Mouse (Mus musculus): Measurements from ENCODE around the gene Exosc10. TPM values are rescaled to one million over a fixed set of nuclear protein-coding genes. Genes with fewer than 3 reads are reported as not detected.
A peak's percentile ranks its signal among the peaks of the same experiment; 100 is the strongest.

Gene Exosc10
- polyA plus RNA-seq (2012; rRNA removed), result 70.2 and 74.5 TPM in 2 replicates
- 92.8 and 93.0 TPM in 2 replicates for polyA plus RNA-seq (2014; fragmentation: Nextera tagmentation; extraction: Ambion mirVana)

DNA sequence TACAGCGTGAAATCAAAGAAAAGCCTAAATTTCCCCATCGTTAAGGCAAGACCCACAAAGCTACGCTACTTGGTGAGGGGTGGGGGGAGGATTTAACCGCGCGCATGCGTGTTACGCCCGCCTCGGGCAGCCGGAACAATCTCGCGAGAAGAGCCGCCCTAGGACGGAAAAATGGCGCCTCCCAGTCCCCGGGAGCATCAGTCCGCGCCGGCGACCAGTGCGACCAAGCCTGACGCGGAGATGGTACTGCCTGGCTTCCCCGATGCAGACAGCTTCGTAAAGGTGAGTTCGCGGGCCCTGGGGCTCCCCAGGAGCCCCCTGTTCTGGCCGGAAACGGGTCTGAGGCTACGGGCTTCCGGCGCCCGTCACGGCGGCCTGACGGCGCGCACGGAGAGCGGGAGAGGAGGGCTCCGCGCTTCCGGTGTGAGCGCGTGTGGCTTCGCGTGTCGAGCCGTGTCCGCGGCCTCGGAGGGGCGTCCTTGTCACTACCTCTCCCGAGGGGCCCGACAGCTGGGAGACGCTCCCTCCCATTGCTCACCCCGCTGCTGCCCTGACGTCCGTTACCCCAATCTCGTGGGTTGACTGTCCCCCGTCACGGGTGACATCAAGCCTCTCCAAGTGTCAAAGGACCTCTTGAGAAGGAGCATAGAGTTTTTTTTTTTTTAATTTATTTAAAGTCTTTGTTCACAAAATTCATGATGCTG, at the start of gene Exosc10:
Gene Exosc10 (plus strand): TSS at position 133 of the 704 bp plus-strand sequence.
- peak within 1 kb of the TSS; percentile 70 for H3K4me3 ChIP-seq (replicated peaks; ENCODE audit: low read length)
- H3K27ac ChIP-seq (replicated peaks; ENCODE audit: low read depth, low read length), result peak within 1 kb of the TSS; percentile 94
- H3K9ac ChIP-seq (ENCODE audit: low read depth, low read length, severe bottlenecking), result peak within 1 kb of the TSS; percentile 89
- no peaks in the 10 kb centered on the region for H3K4me1 ChIP-seq (ENCODE audit: control insufficient read depth, insufficient read depth, low read length)
- TF ChIP-seq POLR2A (IDR thresholded peaks at IDR 0.05; ENCODE audit: borderline replicate concordance, extremely low read depth, insufficient read depth, insufficient read length), result peak; percentile 72; the same call in 1 of the 2 replicates
- no peaks in the 10 kb centered on the region for H3K9me3 ChIP-seq (ENCODE audit: control insufficient read depth, low read length)
- peak; percentile 96 for DNase-seq (ENCODE audit: low spot score)
- H3K4me2 ChIP-seq (replicated peaks; ENCODE audit: low read depth, low read length, severe bottlenecking), result peak within 1 kb of the TSS; percentile 70
- peak; percentile 94 for ATAC-seq (ENCODE audit: low FRiP score, low read depth)
- H3K27me3 ChIP-seq (ENCODE audit: control insufficient read depth, insufficient read depth, low read length), result no peaks in the 10 kb centered on the region
- H3K36me3 ChIP-seq (ENCODE audit: control insufficient read depth, insufficient read depth, low read length), result peaks cover 70% of the 10 kb centered on the region
- WGBS, result under 1% methylated on average over 52 of the region's 63 CpGs

DNA sequence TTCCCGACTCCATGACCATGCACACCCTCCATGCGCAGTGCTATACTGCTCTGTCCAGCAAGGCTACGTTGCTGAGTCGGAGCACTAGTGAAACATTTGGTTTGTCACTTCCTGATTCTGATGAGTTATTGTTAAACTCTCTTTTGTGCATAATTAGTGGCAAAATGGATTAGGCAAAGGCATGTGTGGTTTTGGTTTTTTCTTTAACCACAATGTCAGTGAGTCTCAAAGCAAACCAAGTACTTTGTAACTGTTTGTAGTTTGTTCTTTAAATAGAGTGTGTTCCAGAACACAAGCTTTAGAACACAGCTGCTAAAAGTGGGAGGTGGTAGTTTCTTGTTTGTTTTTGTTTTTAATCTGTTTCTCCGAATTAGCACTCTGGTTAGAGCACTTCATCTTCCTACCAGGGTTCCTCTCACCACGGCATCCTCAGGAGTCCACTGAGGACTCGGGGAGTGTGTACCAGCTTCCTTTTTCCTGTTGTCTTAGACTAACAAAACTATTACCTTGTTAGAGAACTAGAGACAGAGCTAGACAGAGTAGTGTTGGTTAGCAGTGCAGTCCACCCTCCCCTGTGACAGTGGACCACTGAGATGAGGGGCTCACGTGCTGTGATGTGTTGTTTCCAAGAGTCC, 48.7 kb upstream of the Exosc10 start:
- no peak for DNase-seq (ENCODE audit: low spot score)
- Histone ChIP-seq H3K27ac (replicated peaks; ENCODE audit: low read depth, low read length) (no peak overlapping the region), H3K27me3 (ENCODE audit: control insufficient read depth, insufficient read depth, low read length) (no peaks in the 10 kb centered on the region), H3K9me3 (ENCODE audit: control insufficient read depth, low read length) (no peaks in the 10 kb centered on the region), H3K4me1 (ENCODE audit: control insufficient read depth, insufficient read depth, low read length) (0 out of 2 replicates have a peak, but pooled peaks cover 4% of the 10 kb centered on the region), H3K9ac (ENCODE audit: low read depth, low read length, severe bottlenecking) (no peak overlapping the region), H3K36me3 (ENCODE audit: control insufficient read depth, insufficient read depth, low read length) (peaks cover 37% of the 10 kb centered on the region), H3K4me3 (replicated peaks; ENCODE audit: low read length) (no peak overlapping the region), H3K4me2 (replicated peaks; ENCODE audit: low read depth, low read length, severe bottlenecking) (no peak overlapping the region)
- ATAC-seq (ENCODE audit: low FRiP score, low read depth), result no peak
- no peak for TF ChIP-seq POLR2A (IDR thresholded peaks at IDR 0.05; ENCODE audit: borderline replicate concordance, extremely low read depth, insufficient read depth, insufficient read length)
- 82% methylated on average over 8 of the region's 8 CpGs for WGBS

DNA sequence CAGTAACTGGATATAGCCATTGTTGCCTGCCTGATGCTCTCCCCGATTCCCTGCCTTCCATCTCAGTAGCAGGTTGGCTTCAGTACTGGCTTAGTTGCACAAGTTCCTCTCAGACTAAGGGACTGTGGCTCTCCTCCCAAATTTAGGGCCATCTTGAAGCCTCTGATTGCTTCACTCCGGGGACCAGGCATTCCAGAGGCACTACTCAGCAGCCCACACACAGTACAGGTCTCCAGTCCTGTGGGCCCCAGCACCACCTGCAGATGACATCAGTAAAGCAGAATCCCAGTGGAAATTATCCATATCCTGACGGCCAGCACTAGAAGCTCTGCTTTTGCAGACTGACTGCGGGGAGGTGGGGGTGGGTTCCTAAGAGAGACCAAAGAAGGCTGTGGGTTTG, 47.5 kb upstream of the Exosc10 start:
- DNase-seq (ENCODE audit: low spot score), result peak; percentile 50
- 61% methylated on average over 4 of the region's 4 CpGs for WGBS
- 0 out of 2 replicates have a peak overlapping the region, but pooled peaks have one; percentile 43 for H3K27ac ChIP-seq (replicated peaks; ENCODE audit: low read depth, low read length)
- peak; percentile 78 for ATAC-seq (ENCODE audit: low FRiP score, low read depth)
- H3K9me3 ChIP-seq (ENCODE audit: control insufficient read depth, low read length), result no peaks in the 10 kb centered on the region
- H3K9ac ChIP-seq (ENCODE audit: low read depth, low read length, severe bottlenecking), result no peak overlapping the region
- no peak overlapping the region for H3K4me3 ChIP-seq (replicated peaks; ENCODE audit: low read length)
- no peaks in the 10 kb centered on the region for H3K27me3 ChIP-seq (ENCODE audit: control insufficient read depth, insufficient read depth, low read length)
- no peak overlapping the region for H3K4me2 ChIP-seq (replicated peaks; ENCODE audit: low read depth, low read length, severe bottlenecking)
- H3K36me3 ChIP-seq (ENCODE audit: control insufficient read depth, insufficient read depth, low read length), result peaks cover 48% of the 10 kb centered on the region
- TF ChIP-seq POLR2A (IDR thresholded peaks at IDR 0.05; ENCODE audit: borderline replicate concordance, extremely low read depth, insufficient read depth, insufficient read length), result no peak
- H3K4me1 ChIP-seq (ENCODE audit: control insufficient read depth, insufficient read depth, low read length), result 0 out of 2 replicates have a peak, but pooled peaks cover 4% of the 10 kb centered on the region

DNA sequence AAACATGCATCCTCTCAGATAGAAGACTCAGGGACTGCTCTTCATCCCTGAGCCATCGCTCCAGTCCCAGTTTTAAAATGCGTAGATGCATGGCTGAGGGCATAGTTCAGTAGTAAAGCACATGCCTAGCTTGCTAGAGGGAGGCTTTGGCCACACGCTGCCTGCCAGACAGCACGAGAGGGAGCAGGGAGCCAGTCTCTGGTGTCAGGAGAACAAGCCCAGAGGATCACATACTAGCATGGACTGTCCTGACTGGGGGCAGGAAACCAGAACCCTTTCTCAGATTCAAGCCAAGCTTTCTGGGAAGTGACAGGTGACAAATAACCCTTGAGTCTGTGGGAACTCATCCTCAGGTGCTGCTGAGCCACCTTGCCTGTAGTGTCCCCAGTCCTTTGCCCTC, 46.9 kb upstream of the Exosc10 start:
- Histone ChIP-seq H3K9ac (ENCODE audit: low read depth, low read length, severe bottlenecking) (no peak overlapping the region), H3K4me1 (ENCODE audit: control insufficient read depth, insufficient read depth, low read length) (0 out of 2 replicates have a peak, but pooled peaks cover 4% of the 10 kb centered on the region), H3K36me3 (ENCODE audit: control insufficient read depth, insufficient read depth, low read length) (peaks cover 51% of the 10 kb centered on the region), H3K9me3 (ENCODE audit: control insufficient read depth, low read length) (no peaks in the 10 kb centered on the region), H3K4me2 (replicated peaks; ENCODE audit: low read depth, low read length, severe bottlenecking) (no peak overlapping the region), H3K4me3 (replicated peaks; ENCODE audit: low read length) (no peak overlapping the region), H3K27me3 (ENCODE audit: control insufficient read depth, insufficient read depth, low read length) (no peaks in the 10 kb centered on the region), H3K27ac (replicated peaks; ENCODE audit: low read depth, low read length) (no peak overlapping the region)
- TF ChIP-seq POLR2A (IDR thresholded peaks at IDR 0.05; ENCODE audit: borderline replicate concordance, extremely low read depth, insufficient read depth, insufficient read length), result no peak
- 89% methylated on average over 4 of the region's 4 CpGs for WGBS
- ATAC-seq (ENCODE audit: low FRiP score, low read depth) (no peak), DNase-seq (ENCODE audit: low spot score) (no peak)

DNA sequence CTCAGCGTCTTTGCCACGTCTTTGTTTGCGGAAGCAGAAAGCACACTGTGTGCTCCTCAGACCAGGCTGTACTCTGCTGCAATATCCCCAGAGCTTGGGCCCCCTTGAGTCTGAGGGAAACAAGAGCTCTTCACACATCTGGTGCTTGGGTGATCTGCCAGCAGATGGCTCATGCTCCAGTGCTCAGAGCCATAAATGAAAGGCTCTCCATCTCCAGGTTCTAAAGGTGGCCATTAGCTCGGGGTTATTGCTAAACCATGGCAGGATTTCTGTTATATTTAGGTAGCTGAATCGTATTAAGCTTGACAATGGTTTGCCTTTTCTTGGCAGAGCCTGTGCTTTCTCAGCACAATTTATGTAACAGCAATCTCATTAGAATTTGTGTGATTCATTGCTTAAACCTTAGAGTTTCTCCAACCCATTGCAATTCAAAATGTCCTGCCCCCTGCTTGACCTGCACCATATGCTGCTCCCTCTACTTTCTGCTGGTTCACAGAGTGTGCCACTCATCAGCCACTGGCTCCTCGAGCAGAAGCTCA, 45.1 kb upstream of the Exosc10 start:
- ATAC-seq (ENCODE audit: low FRiP score, low read depth), result no peak
- H3K27ac ChIP-seq (replicated peaks; ENCODE audit: low read depth, low read length), result no peak overlapping the region
- no peak overlapping the region for H3K9ac ChIP-seq (ENCODE audit: low read depth, low read length, severe bottlenecking)
- H3K9me3 ChIP-seq (ENCODE audit: control insufficient read depth, low read length), result no peaks in the 10 kb centered on the region
- no peak overlapping the region for H3K4me3 ChIP-seq (replicated peaks; ENCODE audit: low read length)
- no peak overlapping the region for H3K4me2 ChIP-seq (replicated peaks; ENCODE audit: low read depth, low read length, severe bottlenecking)
- no peak for TF ChIP-seq POLR2A (IDR thresholded peaks at IDR 0.05; ENCODE audit: borderline replicate concordance, extremely low read depth, insufficient read depth, insufficient read length)
- H3K27me3 ChIP-seq (ENCODE audit: control insufficient read depth, insufficient read depth, low read length), result no peaks in the 10 kb centered on the region
- no peak for DNase-seq (ENCODE audit: low spot score)
- 69% methylated on average over 6 of the region's 6 CpGs for WGBS
- 0 out of 2 replicates have a peak, but pooled peaks cover 4% of the 10 kb centered on the region for H3K4me1 ChIP-seq (ENCODE audit: control insufficient read depth, insufficient read depth, low read length)
- peaks cover 65% of the 10 kb centered on the region for H3K36me3 ChIP-seq (ENCODE audit: control insufficient read depth, insufficient read depth, low read length)
